Mouse (Mus musculus) testis, adult 10 weeks (tissue): ENCODE data around the gene Mettl17. TPM values are rescaled to one million over a fixed set of nuclear protein-coding genes. Genes with fewer than 3 reads are reported as not detected.

Experiments used
- polyA plus RNA-seq: library from polyadenylated mRNA; stranded (reverse); fragments of 350-450 nt; fragmentation: Illumina TruSeq; extraction: RNeasy Lipid Tissue Mini Kit (QIAGEN cat#74804); gene quantifications from one replicate; pipeline ENCODE4 v1.2.3, GENCODE M21; 2014; ENCODE audit warnings: low read depth, low replicate concordance

Gene Mettl17
- polyA plus RNA-seq = 2.7 TPM

DNA sequence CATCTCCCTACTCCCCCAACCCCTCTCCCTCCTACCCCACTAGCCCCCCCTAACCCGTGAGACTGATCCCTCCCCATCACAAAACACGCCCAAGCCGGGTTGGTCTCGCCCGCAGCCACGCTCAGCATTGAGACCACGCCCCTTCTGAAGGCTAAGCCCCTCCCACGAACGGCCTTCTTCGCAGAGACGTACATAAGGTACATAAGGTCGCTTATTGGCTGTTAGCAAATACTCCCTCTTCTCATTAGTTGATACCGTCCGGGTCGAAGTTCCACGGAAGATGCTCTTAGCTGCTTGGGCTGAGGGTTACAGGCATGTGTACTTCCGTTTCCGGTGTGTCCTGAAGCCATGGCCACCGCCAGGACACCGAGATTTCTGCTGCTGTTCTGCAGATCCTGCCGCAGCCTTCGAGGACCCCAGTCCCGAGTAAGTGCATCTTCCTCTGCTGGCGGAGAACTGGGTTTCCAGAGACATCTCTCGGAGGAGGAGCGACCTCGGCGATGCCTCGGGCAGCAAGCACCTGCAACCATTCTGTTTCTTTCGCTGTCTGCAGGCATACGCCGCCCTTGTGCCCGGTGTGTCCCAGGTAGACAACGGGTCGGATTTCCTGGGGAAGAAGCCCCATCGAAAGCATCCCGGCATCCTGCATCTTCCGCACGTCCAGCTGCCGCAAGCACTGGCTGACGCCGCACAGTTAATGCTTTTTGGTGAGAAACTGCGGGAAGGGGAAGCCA, at the start of gene Mettl17:
Gene Mettl17, plus strand, starts transcription at position 245 of the 734 bp plus-strand sequence.

GRCm38 (mm10) chr14:51853399-51853798, 31.2 kb upstream of the Mettl17 start, which contains the start of gene Ear6:
TSS of gene Ear6 (plus strand) at chr14:51853699.

DNA sequence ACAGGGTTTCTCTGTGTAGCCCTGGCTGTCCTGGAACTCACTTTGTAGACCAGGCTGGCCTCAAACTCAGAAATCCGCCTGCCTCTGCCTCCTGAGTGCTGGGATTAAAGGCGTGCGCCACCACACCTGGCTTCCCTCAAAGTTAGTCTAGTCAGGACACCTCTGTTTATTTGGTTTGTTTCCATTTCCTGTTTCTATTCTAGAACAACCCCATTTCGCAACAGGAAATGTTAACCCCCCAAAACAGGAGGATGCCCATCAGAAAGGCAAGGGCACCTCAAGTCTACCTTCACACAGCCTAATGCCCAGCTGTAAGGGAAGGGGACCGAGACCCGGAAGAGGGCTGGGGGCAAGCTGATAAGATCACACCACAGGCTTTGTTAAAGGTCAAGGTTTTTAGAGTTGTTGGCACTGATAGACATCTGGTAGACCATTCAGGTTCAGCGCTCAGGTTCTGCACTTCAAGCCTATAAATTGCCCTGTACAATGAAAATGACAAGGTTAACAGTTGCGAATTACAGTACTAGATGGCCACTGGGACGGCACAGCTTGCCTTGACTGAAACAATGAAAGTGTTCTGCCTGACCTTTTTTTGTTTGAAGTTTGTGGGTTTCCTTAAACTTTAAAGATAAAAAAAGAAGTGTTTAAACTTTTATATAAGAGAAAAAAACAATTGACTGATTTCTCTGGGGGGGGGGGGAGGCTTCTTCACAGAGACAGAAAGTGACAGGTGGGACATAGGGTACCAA, 7.7 kb downstream of the Mettl17 start, which contains the start of gene Slc39a2:
Gene Slc39a2, plus strand, starts transcription at position 699 of the 749 bp plus-strand sequence.

DNA sequence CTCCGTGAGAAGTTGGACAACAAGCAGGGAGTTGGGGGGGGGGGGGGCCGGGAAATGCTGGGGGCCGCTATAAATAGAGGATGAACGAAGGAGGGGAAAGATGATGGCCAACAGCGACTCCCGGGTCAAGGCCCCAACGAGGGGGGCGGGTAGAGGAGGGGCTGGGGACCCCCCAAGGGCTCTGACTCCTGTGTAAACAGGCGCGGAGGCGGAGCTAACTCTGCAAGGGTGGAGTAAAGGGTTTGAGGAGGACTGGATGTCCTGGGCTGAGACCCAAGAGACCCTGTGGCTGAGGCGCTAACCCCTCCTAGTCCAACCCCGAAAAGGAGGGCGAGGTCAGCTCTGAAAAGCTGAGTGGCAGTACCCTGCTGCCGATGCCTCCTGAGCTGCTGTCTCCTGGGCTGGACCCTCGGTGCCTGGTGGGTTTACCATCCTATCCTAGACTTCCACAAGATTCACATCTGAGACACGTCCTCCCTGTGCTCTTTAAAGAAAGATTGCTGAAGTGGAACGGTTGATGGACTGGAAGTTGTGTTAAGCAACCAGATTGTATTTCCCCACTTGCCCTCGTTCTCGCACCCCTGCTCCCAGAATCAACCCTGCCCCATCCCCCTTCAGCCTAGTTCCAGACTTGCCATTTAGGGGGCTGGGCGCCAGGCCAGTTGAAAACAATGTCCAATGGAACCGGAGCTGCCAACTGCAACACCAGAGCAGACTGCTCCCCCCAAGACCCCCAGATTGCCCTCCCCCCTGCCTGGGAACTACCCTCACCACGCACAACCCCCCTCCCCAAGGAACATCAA, 29.5 kb downstream of the Mettl17 start, which contains the start of gene Ndrg2:
Gene Ndrg2, minus strand, starts transcription at position 199 of the 803 bp plus-strand sequence.

GRCm38 (mm10) chr14:51918125-51918524, 33.5 kb downstream of the Mettl17 start, which contains the start of gene Tppp2:
TSS of gene Tppp2 (plus strand) at chr14:51918425.

GRCm38 (mm10) chr14:51922571-51922865, 37.9 kb downstream of the Mettl17 start, which contains the start of gene Rnase13:
TSS of gene Rnase13 (minus strand) at chr14:51922773.

Other genes with a start within 250 kb of the Mettl17 start
- gene Gm4181, start 249.2 kb upstream of the Mettl17 start, polyA plus RNA-seq = 113 TPM
- 4.2 TPM for gene Gm17079, start 189.4 kb upstream of the Mettl17 start, polyA plus RNA-seq
- 207 TPM for gene Gm5800, start 167.7 kb upstream of the Mettl17 start, polyA plus RNA-seq
- gene Ang4, start 111.3 kb upstream of the Mettl17 start, polyA plus RNA-seq = 0.34 TPM
- gene AY358078, start 84.8 kb upstream of the Mettl17 start, polyA plus RNA-seq = 6.6 TPM
- not detected for gene Ear6, start 31.1 kb upstream of the Mettl17 start, polyA plus RNA-seq
- 0.08 TPM for gene Slc39a2, start 8.0 kb downstream of the Mettl17 start, polyA plus RNA-seq
- gene Ndrg2, start 29.3 kb downstream of the Mettl17 start, polyA plus RNA-seq = 30.5 TPM
- gene Tppp2, start 33.6 kb downstream of the Mettl17 start, polyA plus RNA-seq = 324 TPM
- gene Rnase13, start 37.9 kb downstream of the Mettl17 start, polyA plus RNA-seq = not detected
- gene Arhgef40, start 99.9 kb downstream of the Mettl17 start, polyA plus RNA-seq = 1.4 TPM
- gene Tmem253, start 130.8 kb downstream of the Mettl17 start, polyA plus RNA-seq = not detected
- 3.2 TPM for gene Zfp219, start 135.9 kb downstream of the Mettl17 start, polyA plus RNA-seq
- 0.15 TPM for gene Olfr221, start 157.6 kb downstream of the Mettl17 start, polyA plus RNA-seq
- gene Hnrnpc, start 219.2 kb downstream of the Mettl17 start, polyA plus RNA-seq = 187 TPM
- 341 TPM for gene Rpgrip1, start 225.9 kb downstream of the Mettl17 start, polyA plus RNA-seq